Mouse (Mus musculus): ENCODE results near the gene Fars2. TPM values are rescaled to one million over a fixed set of nuclear protein-coding genes. Genes with fewer than 3 reads are reported as not detected.
"Not testable (repeated sequence)": the region's sequence is repeated elsewhere in the genome, so short reads cannot be mapped to it uniquely, and the experiment has no call there.

Fars2 gene
- total RNA-seq, 2 experiments from 2014 or later, result 36.5 to 37.9 TPM

- DNase-seq; intact Hi-C loops (cut with DNase I; ENCODE audit: low total_unique reads): not testable (repeated sequence)
These were observed 308.9 kb downstream of the Fars2 start for GRCm38 (mm10) chr13:36425824-36426705.

GRCm38 (mm10) chr13:36429500-36430189 is 312.4 kb downstream of the Fars2 start:
- intact Hi-C loops (cut with DNase I; ENCODE audit: low total_unique reads), result no loop called here
- DNase-seq, result no peak

DNA sequence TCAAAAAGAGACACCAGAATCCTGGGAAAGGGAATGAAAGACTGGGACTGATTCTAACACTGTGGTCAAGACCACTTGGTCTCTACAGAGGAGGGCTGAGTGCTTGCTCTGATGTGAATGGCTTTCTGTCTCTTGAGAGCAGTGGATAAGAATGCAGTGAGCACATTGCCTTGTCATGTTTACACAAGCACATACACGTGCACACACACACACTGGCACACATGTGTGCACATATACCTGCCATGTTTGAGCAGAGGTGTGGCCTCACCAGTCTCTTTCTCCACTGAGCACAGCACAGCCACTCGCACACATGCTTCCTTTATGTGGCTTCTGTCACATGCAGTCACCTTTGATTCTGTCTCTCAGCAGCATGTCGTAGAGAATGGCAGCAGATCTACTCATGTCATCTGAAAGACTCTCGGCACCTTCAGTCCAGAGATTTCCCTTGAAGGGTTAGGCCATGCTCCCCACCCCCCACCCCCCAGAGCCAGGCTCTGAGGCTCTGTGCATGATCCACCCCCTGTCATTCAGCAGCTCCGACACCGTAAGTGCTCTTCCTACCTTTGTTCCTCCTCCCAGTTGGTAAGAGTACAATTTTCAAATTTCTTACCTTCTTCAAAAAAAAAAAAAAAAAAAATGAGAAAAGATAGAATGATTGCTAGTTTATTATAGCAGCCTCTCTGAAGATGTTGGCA is 313.4 kb downstream of the Fars2 start:
- intact Hi-C loops (cut with DNase I; ENCODE audit: low total_unique reads), result no loop called here

DNA sequence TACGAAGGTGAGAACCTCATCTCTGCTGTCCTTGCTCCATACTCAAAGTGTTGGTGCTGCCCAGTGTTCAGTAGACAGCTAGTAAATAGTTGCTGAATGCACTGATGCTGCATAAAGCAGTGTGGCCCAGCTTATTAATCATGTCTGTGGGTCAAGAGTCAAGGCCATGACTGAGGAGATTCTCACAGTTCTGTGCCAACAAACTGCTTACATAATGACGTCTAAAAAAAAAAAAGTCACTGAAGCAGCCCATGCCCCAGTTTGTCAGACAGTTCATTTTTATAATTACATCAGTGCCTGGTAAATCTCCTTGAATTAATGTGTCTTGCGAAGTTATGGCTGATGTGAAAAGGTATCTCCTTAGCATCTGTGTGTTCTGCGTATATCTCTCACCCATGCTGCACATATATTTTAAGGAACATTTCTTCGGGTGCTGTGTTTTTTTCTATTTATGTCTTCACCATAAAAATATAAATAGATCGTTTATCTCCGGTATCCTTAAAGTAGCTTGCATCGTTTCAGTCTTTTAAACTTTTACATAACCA is 314.8 kb downstream of the Fars2 start:
- no peak for DNase-seq
- intact Hi-C loops (cut with DNase I; ENCODE audit: low total_unique reads), result no loop called here

More for the DNA sequence above, 313.4 kb downstream of the Fars2 start:
- DNase-seq, result no peak

- DNase-seq, result peak; percentile 15
- intact Hi-C loops (cut with DNase I; ENCODE audit: low total_unique reads), result no loop called here
These were observed 327.7 kb downstream of the Fars2 start for GRCm38 (mm10) chr13:36444748-36445423.

DNA sequence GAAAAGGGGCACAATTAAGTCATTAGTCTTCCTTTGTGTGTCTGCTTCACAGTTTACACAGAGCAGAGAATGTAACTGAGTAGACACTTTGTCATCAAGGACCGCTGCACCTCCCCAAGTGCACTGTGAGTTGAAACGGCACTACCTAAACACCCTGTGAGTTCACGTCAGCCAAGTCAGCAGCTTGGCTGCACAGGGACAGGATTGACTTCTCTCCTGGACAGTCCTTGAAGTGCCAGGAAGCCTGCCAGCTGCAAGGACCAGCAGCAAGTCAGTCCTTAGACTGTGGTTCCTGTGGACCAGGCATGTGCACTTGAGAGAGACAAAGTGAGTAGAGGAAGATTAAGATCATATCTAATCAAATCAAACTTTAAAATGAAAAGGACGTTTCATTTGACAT is 330.7 kb downstream of the Fars2 start:
- DNase-seq, result peak; percentile 45
- intact Hi-C loops (cut with DNase I; ENCODE audit: low total_unique reads), result no loop called here

- intact Hi-C loops (cut with DNase I; ENCODE audit: low total_unique reads), result no loop called here
- no peak for DNase-seq
These were observed 331.4 kb downstream of the Fars2 start for GRCm38 (mm10) chr13:36448565-36448964.

DNA sequence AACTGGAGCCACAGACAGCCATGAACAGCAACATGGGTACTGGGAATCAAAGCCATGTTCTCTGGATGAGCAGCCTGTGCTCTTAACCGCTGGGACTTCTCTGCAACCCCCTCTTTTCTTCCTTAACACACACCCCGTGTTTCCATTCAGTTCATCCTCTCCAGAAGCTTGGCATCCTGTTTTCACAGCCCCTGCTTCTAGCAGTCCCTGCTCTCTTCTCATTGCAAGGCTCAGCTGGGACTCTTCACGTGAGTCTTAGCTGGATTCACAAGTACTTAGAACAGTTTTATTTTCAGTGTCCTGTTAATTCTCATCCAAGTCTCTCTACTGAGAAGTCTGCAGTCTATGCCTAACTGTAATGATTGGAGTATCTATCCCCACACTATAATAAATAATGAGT is 334.2 kb downstream of the Fars2 start:
- DNase-seq, result no peak
- intact Hi-C loops (cut with DNase I; ENCODE audit: low total_unique reads), result no loop called here

DNA sequence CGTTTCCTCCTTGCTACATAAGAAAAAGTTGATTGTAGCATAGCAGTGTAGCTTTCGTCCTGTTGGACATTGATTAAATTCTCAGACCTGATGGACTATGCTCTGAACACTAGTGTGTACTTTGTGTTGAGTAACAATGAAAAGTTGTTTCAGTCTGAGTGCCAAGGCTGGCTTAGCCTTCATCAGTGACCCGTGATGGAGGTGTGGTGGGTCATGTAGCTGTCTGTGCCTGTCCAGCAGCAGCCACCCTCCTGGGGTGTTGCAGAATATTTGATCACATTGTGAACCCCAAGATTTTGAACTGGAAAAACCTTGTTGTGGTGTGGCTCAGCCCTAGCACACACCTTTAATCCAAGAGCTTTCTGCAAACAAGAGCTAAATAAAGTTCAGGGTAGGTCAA is 343.3 kb downstream of the Fars2 start:
- DNase-seq, result no peak
- intact Hi-C loops (cut with DNase I; ENCODE audit: low total_unique reads), result no loop called here

GRCm38 (mm10) chr13:36463669-36464068 is 346.5 kb downstream of the Fars2 start:
- no peak for DNase-seq
- intact Hi-C loops (cut with DNase I; ENCODE audit: low total_unique reads), result no loop called here

DNA sequence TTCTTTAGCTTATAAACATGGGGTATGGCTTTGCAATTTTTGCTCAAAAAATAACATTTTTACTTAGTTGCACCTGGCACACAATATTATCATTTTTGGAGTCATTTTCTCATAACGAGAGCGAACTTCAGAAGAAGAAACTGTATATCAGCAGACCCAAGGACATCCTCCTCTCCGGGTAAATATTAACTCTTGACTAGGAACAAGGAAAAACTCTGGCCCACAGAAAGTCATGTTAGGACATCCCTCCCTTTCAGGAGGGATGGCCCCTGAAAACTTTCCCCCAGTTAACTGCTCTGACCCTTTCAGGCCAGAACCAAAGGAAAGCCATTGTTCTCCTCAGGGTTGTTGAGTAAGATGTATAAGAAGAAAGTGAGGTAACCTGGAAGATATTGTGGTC is 348.9 kb downstream of the Fars2 start:
- DNase-seq; intact Hi-C loops (cut with DNase I; ENCODE audit: low total_unique reads): not testable (repeated sequence)

- intact Hi-C loops (cut with DNase I; ENCODE audit: low total_unique reads), result no loop called here
- no peak for DNase-seq
These were observed 349.3 kb downstream of the Fars2 start for GRCm38 (mm10) chr13:36466515-36466921.

GRCm38 (mm10) chr13:36467849-36468248 is 350.6 kb downstream of the Fars2 start:
- intact Hi-C loops (cut with DNase I; ENCODE audit: low total_unique reads), result no loop called here
- no peak for DNase-seq

GRCm38 (mm10) chr13:36468963-36469362 is 351.8 kb downstream of the Fars2 start:
- intact Hi-C loops (cut with DNase I; ENCODE audit: low total_unique reads), result no loop called here
- DNase-seq, result no peak

- DNase-seq, result no peak
- intact Hi-C loops (cut with DNase I; ENCODE audit: low total_unique reads), result no loop called here
These were observed 352.4 kb downstream of the Fars2 start for GRCm38 (mm10) chr13:36469412-36470125.

- intact Hi-C loops (cut with DNase I; ENCODE audit: low total_unique reads), result no loop called here
- no peak for DNase-seq
These were observed 360.4 kb downstream of the Fars2 start for GRCm38 (mm10) chr13:36477648-36478047.

DNA sequence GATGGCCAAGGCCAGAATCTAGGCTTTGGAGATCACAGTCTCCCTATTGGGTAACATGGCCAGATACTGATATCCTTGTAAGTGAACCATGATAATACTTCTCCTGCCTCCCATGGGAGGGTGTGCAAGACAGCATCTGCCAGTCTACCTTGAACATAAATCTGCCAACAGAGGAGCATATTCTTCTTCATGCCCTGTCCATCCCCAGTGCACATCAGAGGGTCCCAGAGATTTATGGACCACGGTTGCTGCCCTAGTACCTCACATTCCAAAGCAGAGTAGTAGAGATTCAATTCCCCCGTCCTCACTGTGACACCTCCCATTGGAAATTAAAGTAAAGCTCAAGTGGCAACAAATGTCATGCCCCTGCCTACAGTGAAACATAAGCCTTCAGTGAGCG is 361.0 kb downstream of the Fars2 start:
- intact Hi-C loops (cut with DNase I; ENCODE audit: low total_unique reads), result no loop called here
- no peak for DNase-seq

DNA sequence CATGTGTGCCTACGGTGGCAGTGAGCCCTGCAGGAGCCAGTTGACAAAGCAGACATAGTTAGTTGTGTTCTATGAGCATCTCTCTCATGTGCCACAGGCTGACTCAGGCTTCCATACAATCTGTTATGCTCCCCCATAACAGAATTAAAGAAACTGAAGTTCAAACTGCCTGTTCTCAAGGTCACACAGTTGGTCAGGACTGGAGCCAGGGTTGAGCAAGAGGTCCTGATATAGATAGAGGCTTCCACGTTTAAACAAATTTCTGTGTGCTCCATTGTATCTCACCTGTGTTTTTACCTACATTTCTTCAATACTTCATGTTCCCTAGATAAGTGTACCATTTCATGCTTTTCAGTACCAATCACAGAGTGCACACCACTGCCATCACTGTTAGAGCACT is 362.9 kb downstream of the Fars2 start:
- DNase-seq, result no peak
- intact Hi-C loops (cut with DNase I; ENCODE audit: low total_unique reads), result no loop called here

GRCm38 (mm10) chr13:36484391-36484790 is 367.2 kb downstream of the Fars2 start:
- intact Hi-C loops (cut with DNase I; ENCODE audit: low total_unique reads), result no loop called here
- DNase-seq, result no peak

All from gastrocnemius, postnatal 14 days (tissue).